Mouse (Mus musculus) midbrain, embryonic 14.5 days (tissue): ENCODE measurements around the gene Chrdl1. TPM values are rescaled to one million over a fixed set of nuclear protein-coding genes. Genes with fewer than 3 reads are reported as not detected.

ENCODE experiments used
- ATAC-seq: fragments of 200-750 bp; cut with Nextera tagmentation; 2 replicates; pipeline ENCODE4 v1.8.0; 2017; ENCODE audit warnings: moderate number of reproducible peaks, moderate library complexity; ENCODE audit not compliant: low FRiP score, low TSS enrichment
- DNase-seq: peaks from one replicate; pipeline ENCODE4 v3.0.0-alpha.2; 2015
- H3K27ac ChIP-seq: fragments of 300-500 bp; sonication (generic); replicated peaks from 2 replicates; pipeline ENCODE4 v1.5.1; 2014; ENCODE audit warnings: mild to moderate bottlenecking, low read depth, low read length, moderate library complexity
- H3K27me3 ChIP-seq: fragments of 300-500 bp; sonication (generic); 2 replicates; pipeline ENCODE4 v1.6.1; 2014; ENCODE audit warnings: low read length, control low read depth, mixed read lengths; ENCODE audit not compliant: control insufficient read depth, insufficient read depth
- H3K36me3 ChIP-seq: fragments of 300-500 bp; sonication (generic); 2 replicates; pipeline ENCODE4 v1.6.1; 2014; ENCODE audit warnings: low read length, control low read depth; ENCODE audit not compliant: control insufficient read depth, insufficient read depth
- H3K4me1 ChIP-seq: fragments of 300-500 bp; sonication (generic); 2 replicates; pipeline ENCODE4 v1.6.1; 2014; ENCODE audit warnings: mild to moderate bottlenecking, antibody characterized with exemption, low read length, control low read depth; ENCODE audit not compliant: control insufficient read depth, insufficient read depth
- H3K4me2 ChIP-seq: fragments of 300-500 bp; sonication (generic); 2 replicates; pipeline ENCODE4 v1.6.1; 2014; ENCODE audit warnings: mild to moderate bottlenecking, low read length, moderate library complexity
- H3K4me3 ChIP-seq: fragments of 300-500 bp; sonication (generic); replicated peaks from 2 replicates; pipeline ENCODE4 v1.5.1; 2014; ENCODE audit warnings: low read depth, low read length
- H3K9ac ChIP-seq: fragments of 300-500 bp; sonication (generic); replicated peaks from 2 replicates; pipeline ENCODE4 v1.6.1; 2014; ENCODE audit warnings: mild to moderate bottlenecking, low read length, moderate library complexity
- H3K9me3 ChIP-seq: fragments of 300-500 bp; sonication (generic); 2 replicates; pipeline ENCODE4 v1.6.1; 2016; ENCODE audit warnings: low read length, control low read depth, mixed read lengths; ENCODE audit not compliant: control insufficient read depth
- WGBS: fragments of 180-500 bp; shearing (Covaris S2); extraction: QIAGEN DNeasy Blood & Tissue Kit; methylation state at CpG from one replicate; pipeline ENCODE4 v1.1.7; 2014; 5-methylcytosine and 5-hydroxymethylcytosine counted together
- polyA plus RNA-seq: library from polyadenylated mRNA; unstranded; fragments of >200 nt; fragmentation: Nextera tagmentation; extraction: Ambion mirVana; gene quantifications from 2 replicates; pipeline ENCODE4 v1.2.1, GENCODE M21; 2014

The Chrdl1 gene
- polyA plus RNA-seq, 1 experiment from 2014 or later: 6.9 TPM

- ATAC-seq: no peak
- Histone ChIP-seq H3K36me3 (no peaks in the 10 kb centered on the region), H3K4me1 (no peaks in the 10 kb centered on the region), H3K9ac (no peak overlapping the region), H3K4me2 (no peak overlapping the region), H3K9me3 (no peaks in the 10 kb centered on the region), H3K27me3 (no peaks in the 10 kb centered on the region), H3K4me3 (no peak overlapping the region), H3K27ac (no peak overlapping the region)
- DNase-seq: peak; percentile 27
- 19% methylated on average over 3 of the region's 3 CpGs for WGBS
Observed at GRCm38 (mm10) chrX:143337561-143337960, 56.5 kb downstream of the Chrdl1 start.

GRCm38 (mm10) chrX:143336661-143337060, 57.4 kb downstream of the Chrdl1 start:
- no peaks in the 10 kb centered on the region for H3K36me3 ChIP-seq
- H3K27me3 ChIP-seq: no peaks in the 10 kb centered on the region
- H3K4me1 ChIP-seq: no peaks in the 10 kb centered on the region
- H3K4me2 ChIP-seq: no peak overlapping the region
- DNase-seq (no peak), ATAC-seq (no peak)
- no peaks in the 10 kb centered on the region for H3K9me3 ChIP-seq
- H3K9ac ChIP-seq: no peak overlapping the region
- no peak overlapping the region for H3K27ac ChIP-seq
- 86% methylated on average over 4 of the region's 4 CpGs for WGBS
- no peak overlapping the region for H3K4me3 ChIP-seq

DNA sequence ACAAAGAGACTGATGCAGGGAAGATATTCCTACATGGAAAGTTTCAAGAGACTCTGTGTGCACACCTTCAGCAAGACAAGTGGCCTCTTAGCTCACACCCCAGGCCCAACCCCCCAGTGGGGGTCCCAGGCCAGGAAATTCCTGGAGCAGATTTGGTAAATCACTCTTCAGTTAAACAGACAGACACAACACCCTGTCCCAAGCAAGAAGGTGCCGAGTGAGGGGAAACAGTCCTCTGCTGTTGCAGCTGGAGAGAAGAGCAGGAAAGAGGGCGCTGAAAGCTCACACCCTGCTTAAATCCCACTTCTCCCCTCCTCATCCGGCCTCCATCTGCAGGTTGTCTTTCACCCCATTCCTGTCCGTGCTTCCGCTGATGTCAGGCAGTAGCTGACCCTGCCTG, 58.2 kb downstream of the Chrdl1 start:
- Histone ChIP-seq H3K27me3 (no peaks in the 10 kb centered on the region), H3K9me3 (no peaks in the 10 kb centered on the region), H3K4me3 (no peak overlapping the region), H3K4me2 (no peak overlapping the region), H3K4me1 (no peaks in the 10 kb centered on the region), H3K36me3 (no peaks in the 10 kb centered on the region), H3K9ac (no peak overlapping the region), H3K27ac (no peak overlapping the region)
- WGBS: 61% methylated on average over 5 of the region's 5 CpGs
- DNase-seq: no peak
- no peak for ATAC-seq

GRCm38 (mm10) chrX:143313166-143313565, 80.9 kb downstream of the Chrdl1 start:
- Histone ChIP-seq H3K9me3 (no peaks in the 10 kb centered on the region), H3K4me3 (no peak overlapping the region), H3K36me3 (no peaks in the 10 kb centered on the region), H3K27ac (no peak overlapping the region), H3K9ac (no peak overlapping the region), H3K4me2 (no peak overlapping the region), H3K27me3 (no peaks in the 10 kb centered on the region), H3K4me1 (no peaks in the 10 kb centered on the region)
- ATAC-seq (no peak), DNase-seq (no peak)
- WGBS: 82% methylated on average over 3 of the region's 3 CpGs

- Histone ChIP-seq H3K9me3 (no peaks in the 10 kb centered on the region), H3K9ac (no peak overlapping the region), H3K4me2 (no peak overlapping the region), H3K27me3 (no peaks in the 10 kb centered on the region), H3K27ac (no peak overlapping the region), H3K4me3 (no peak overlapping the region), H3K4me1 (no peaks in the 10 kb centered on the region), H3K36me3 (no peaks in the 10 kb centered on the region)
- DNase-seq (no peak), ATAC-seq (no peak)
- 90% methylated on average over 2 of the region's 2 CpGs for WGBS
Observed at GRCm38 (mm10) chrX:143294726-143295125, 99.3 kb downstream of the Chrdl1 start.

GRCm38 (mm10) chrX:143275202-143275601, 118.9 kb downstream of the Chrdl1 start:
- no peak overlapping the region for H3K4me3 ChIP-seq
- no peaks in the 10 kb centered on the region for H3K36me3 ChIP-seq
- H3K4me1 ChIP-seq: no peaks in the 10 kb centered on the region
- DNase-seq (no peak), ATAC-seq (no peak)
- 44% methylated on average over 5 of the region's 5 CpGs for WGBS
- H3K4me2 ChIP-seq: no peak overlapping the region
- no peaks in the 10 kb centered on the region; the same call in 1 of the 2 replicates for H3K9me3 ChIP-seq
- no peaks in the 10 kb centered on the region for H3K27me3 ChIP-seq
- no peak overlapping the region for H3K9ac ChIP-seq
- no peak overlapping the region for H3K27ac ChIP-seq

DNA sequence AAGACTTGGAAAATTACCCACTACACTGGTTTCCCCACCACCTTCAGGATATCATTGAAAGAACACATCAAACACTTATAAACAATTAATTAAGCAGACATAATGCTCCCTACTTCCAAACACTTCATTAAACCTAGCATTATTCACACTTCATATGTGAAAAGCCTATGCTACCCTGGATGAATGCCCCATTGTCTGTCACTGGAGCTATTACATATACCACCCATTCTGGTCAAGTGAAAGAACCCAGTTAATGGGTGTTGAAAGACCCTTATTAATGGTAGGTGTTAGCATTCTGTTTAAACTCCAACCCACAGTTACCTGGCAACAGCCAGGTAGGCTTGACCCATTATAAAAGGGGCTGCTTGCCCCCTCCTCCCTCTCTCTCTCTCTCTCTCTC, 143.4 kb downstream of the Chrdl1 start:
- Histone ChIP-seq H3K4me1 (no peaks in the 10 kb centered on the region), H3K27ac (no peak overlapping the region), H3K4me2 (no peak overlapping the region), H3K9ac (no peak overlapping the region), H3K36me3 (no peaks in the 10 kb centered on the region), H3K4me3 (no peak overlapping the region), H3K9me3 (no peaks in the 10 kb centered on the region), H3K27me3 (no peaks in the 10 kb centered on the region)
- DNase-seq: no peak
- ATAC-seq: no peak

Other genes starting within 250 kb of the Chrdl1 start
- 211 and 249 TPM in 2 replicates for gene Pak3, start 124.3 kb upstream of the Chrdl1 start, polyA plus RNA-seq